Mouse (Mus musculus): ENCODE results near the gene Gm8212.
"Not testable (repeated sequence)": the region's sequence is repeated elsewhere in the genome, so short reads cannot be mapped to it uniquely, and the experiment has no call there.

The Gm8212 gene

DNA sequence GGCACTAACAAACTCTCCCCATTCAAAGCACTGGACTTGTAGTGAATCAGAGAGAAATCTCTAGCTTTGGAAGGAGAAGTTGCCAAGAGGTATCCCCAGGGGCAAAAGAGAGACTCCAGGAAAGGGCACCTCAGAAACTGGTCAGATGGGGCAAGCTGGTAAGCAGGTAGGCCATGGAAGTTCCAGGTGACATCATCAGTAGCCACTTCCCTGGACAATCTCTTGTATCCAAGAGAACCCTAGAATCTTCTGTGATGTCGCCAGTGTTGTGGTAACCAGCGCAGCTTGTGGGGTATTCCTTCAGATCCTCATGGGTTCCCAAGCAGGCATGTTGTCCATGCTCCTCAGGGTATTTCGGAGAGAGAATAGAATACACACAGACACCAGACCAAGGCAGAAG is at the start of gene Gm8212:
TSS of gene Gm8212 (plus strand) at position 301 of the 400 bp plus-strand sequence.
- not testable (repeated sequence) for DNase-seq (ENCODE audit: low read depth, low spot score)

- not testable (repeated sequence) for DNase-seq (ENCODE audit: low read depth, low spot score)
These were observed 15.7 kb downstream of the Gm8212 start, which contains the start of gene 4930503E14Rik for GRCm38 (mm10) chr14:44213154-44213553. 4930503E14Rik (minus strand) TSS chr14:44213254.

DNA sequence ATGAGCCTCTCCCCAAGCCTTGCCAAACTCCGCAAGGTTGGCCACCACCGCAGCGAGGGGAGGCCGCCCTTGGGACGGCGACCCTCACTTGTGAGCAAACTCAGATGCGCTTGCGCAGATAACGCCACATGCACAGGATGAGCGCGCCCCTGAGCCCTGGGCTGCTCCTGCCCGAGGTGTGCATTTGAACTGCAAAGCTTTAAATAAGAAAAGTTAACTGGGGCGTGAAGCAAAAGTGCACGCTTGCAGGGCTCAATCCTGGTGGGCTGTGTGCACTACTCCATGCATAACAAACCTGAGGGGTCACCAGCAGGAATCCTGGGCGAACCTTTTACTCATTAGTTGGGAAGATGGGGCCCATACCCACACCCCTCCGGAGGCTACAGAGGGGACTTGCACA is 50.6 kb downstream of the Gm8212 start:
- no peak for DNase-seq (ENCODE audit: low read depth, low spot score)

Data from CD4-positive, CD25-positive, alpha-beta regulatory T cell, adult 2 months (primary cell).